Mouse (Mus musculus) heart, embryonic 15.5 days (tissue): Measurements from ENCODE around the gene Ldb2. TPM values are rescaled to one million over a fixed set of nuclear protein-coding genes. Genes with fewer than 3 reads are reported as not detected.

ENCODE experiments used
- ATAC-seq: fragments of 200-750 bp; cut with Nextera tagmentation; replicated peaks from 2 replicates; pipeline ENCODE4 v1.8.0; 2017; ENCODE audit warnings: low read depth, moderate TSS enrichment; ENCODE audit not compliant: insufficient number of reproducible peaks, insufficient read depth, low FRiP score
- H3K27ac ChIP-seq: fragments of 300-500 bp; sonication (generic); 2 replicates; pipeline ENCODE4 v1.5.1; 2015; ENCODE audit warnings: mild to moderate bottlenecking, inconsistent platforms
- H3K27me3 ChIP-seq: fragments of 300-500 bp; sonication (generic); 2 replicates; pipeline ENCODE4 v1.6.1; 2015; ENCODE audit warnings: inconsistent platforms
- H3K36me3 ChIP-seq: fragments of 300-500 bp; sonication (generic); 2 replicates; pipeline ENCODE4 v1.6.1; 2015; ENCODE audit warnings: mild to moderate bottlenecking, inconsistent platforms
- H3K4me1 ChIP-seq: fragments of 300-500 bp; sonication (generic); replicated peaks from 2 replicates; pipeline ENCODE4 v1.6.1; 2015; ENCODE audit warnings: inconsistent platforms
- H3K4me2 ChIP-seq: fragments of 300-500 bp; sonication (generic); 2 replicates; pipeline ENCODE4 v1.6.1; 2015; ENCODE audit warnings: inconsistent platforms, mild to moderate bottlenecking, moderate library complexity
- H3K4me3 ChIP-seq: fragments of 300-500 bp; sonication (generic); 2 replicates; pipeline ENCODE4 v1.5.1; 2015; ENCODE audit warnings: mild to moderate bottlenecking, inconsistent platforms
- H3K9ac ChIP-seq: fragments of 300-500 bp; sonication (generic); 2 replicates; pipeline ENCODE4 v1.6.1; 2015; ENCODE audit warnings: mild to moderate bottlenecking, inconsistent platforms
- H3K9me3 ChIP-seq: fragments of 300-500 bp; sonication (generic); replicated peaks from 2 replicates; pipeline ENCODE4 v1.6.1; 2016; ENCODE audit warnings: inconsistent platforms
- WGBS: fragments of 180-500 bp; shearing (Covaris S2); methylation state at CpG from one replicate; pipeline ENCODE4 v1.1.7; 2015; ENCODE audit warnings: mixed read lengths; 5-methylcytosine and 5-hydroxymethylcytosine counted together
- polyA plus RNA-seq: library from polyadenylated mRNA; unstranded; fragments of >200 nt; fragmentation: Nextera tagmentation; extraction: Ambion mirVana; gene quantifications from 2 replicates; pipeline ENCODE4 v1.2.1, GENCODE M21; 2015

The Ldb2 gene
- polyA plus RNA-seq, 1 experiment from 2014 or later = 13.3 TPM

GRCm38 (mm10) chr5:44481406-44481805 is 318.1 kb downstream of the Ldb2 start:
- no peak overlapping the region for H3K4me3 ChIP-seq
- no peak overlapping the region for H3K9ac ChIP-seq
- H3K4me1 ChIP-seq = no peaks in the 10 kb centered on the region
- no peaks in the 10 kb centered on the region for H3K27me3 ChIP-seq
- 64% methylated on average over 4 of the region's 4 CpGs for WGBS
- no peaks in the 10 kb centered on the region for H3K36me3 ChIP-seq
- no peak overlapping the region for H3K27ac ChIP-seq
- no peak overlapping the region for H3K4me2 ChIP-seq
- no peak for ATAC-seq
- H3K9me3 ChIP-seq = no peaks in the 10 kb centered on the region

GRCm38 (mm10) chr5:44476356-44476755 is 323.1 kb downstream of the Ldb2 start:
- ATAC-seq = no peak
- H3K4me1 ChIP-seq = no peaks in the 10 kb centered on the region
- WGBS = 22% methylated on average over 4 of the region's 4 CpGs
- H3K36me3 ChIP-seq = no peaks in the 10 kb centered on the region
- no peak overlapping the region for H3K4me3 ChIP-seq
- no peak overlapping the region for H3K4me2 ChIP-seq
- H3K9me3 ChIP-seq = no peaks in the 10 kb centered on the region
- H3K27ac ChIP-seq = no peak overlapping the region
- H3K9ac ChIP-seq = no peak overlapping the region
- H3K27me3 ChIP-seq = no peaks in the 10 kb centered on the region

- WGBS = 60% methylated on average over 1 of the region's 1 CpGs
- Histone ChIP-seq H3K36me3 (no peaks in the 10 kb centered on the region), H3K27ac (no peak overlapping the region), H3K4me3 (no peak overlapping the region), H3K27me3 (no peaks in the 10 kb centered on the region), H3K4me1 (no peaks in the 10 kb centered on the region), H3K9me3 (no peaks in the 10 kb centered on the region), H3K4me2 (no peak overlapping the region), H3K9ac (no peak overlapping the region)
- no peak for ATAC-seq
Observed at GRCm38 (mm10) chr5:44475543-44475942, 323.9 kb downstream of the Ldb2 start.

- Histone ChIP-seq H3K4me2 (no peak overlapping the region), H3K4me3 (no peak overlapping the region), H3K36me3 (no peaks in the 10 kb centered on the region), H3K27ac (no peak overlapping the region), H3K4me1 (no peaks in the 10 kb centered on the region), H3K27me3 (no peaks in the 10 kb centered on the region), H3K9me3 (no peaks in the 10 kb centered on the region), H3K9ac (no peak overlapping the region)
- ATAC-seq = no peak
- WGBS = 81% methylated on average over 10 of the region's 10 CpGs
Observed at GRCm38 (mm10) chr5:44473857-44474762, 325.4 kb downstream of the Ldb2 start.

GRCm38 (mm10) chr5:44465238-44465637 is 334.2 kb downstream of the Ldb2 start:
- no peak for ATAC-seq
- H3K36me3 ChIP-seq = no peaks in the 10 kb centered on the region
- WGBS = 63% methylated on average over 4 of the region's 4 CpGs
- H3K4me3 ChIP-seq = no peak overlapping the region
- no peaks in the 10 kb centered on the region for H3K9me3 ChIP-seq
- no peak overlapping the region for H3K9ac ChIP-seq
- no peaks in the 10 kb centered on the region for H3K27me3 ChIP-seq
- H3K4me1 ChIP-seq = no peaks in the 10 kb centered on the region
- H3K27ac ChIP-seq = no peak overlapping the region
- H3K4me2 ChIP-seq = no peak overlapping the region
